Mouse (Mus musculus) MEL (cell line): ENCODE data around the gene Ccdc88b. TPM values are rescaled to one million over a fixed set of nuclear protein-coding genes. Genes with fewer than 3 reads are reported as not detected.

Source experiments
- DNase-seq: peaks from one replicate; pipeline ENCODE4 v3.0.0; 2011; ENCODE audit warnings: low read depth, low spot score
- H3K27ac ChIP-seq: 2 replicates; pipeline ENCODE4 v1.5.1; 2012; ENCODE audit warnings: low read depth, mild to moderate bottlenecking, control low read depth, low read length, moderate library complexity; ENCODE audit not compliant: control insufficient read depth
- H3K27me3 ChIP-seq, 2 experiments: fragments of 150-350 bp in 1 of 2; sonication (generic) in 1 of 2; 2 replicates each; pipeline ENCODE4 v1.6.1; 2012; ENCODE audit warnings: low read length in 2 of 2, mild to moderate bottlenecking in 2 of 2, improper control_type of control experiment in 1 of 2, moderate library complexity in 1 of 2; ENCODE audit not compliant: insufficient read depth in 2 of 2, control insufficient read depth in 1 of 2
- H3K36me3 ChIP-seq, 2 experiments: 2 replicates each; pipeline ENCODE4 v1.6.1; 2012 to 2014; ENCODE audit warnings: low read length in 2 of 2, improper control_type of control experiment in 1 of 2, inconsistent platforms in 1 of 2, mild to moderate bottlenecking in 1 of 2; ENCODE audit not compliant: insufficient read depth in 2 of 2, control insufficient read depth in 1 of 2
- H3K4me1 ChIP-seq, 2 experiments: fragments of 150-350 bp in 1 of 2; sonication (generic) in 1 of 2; 2 replicates each; pipeline ENCODE4 v1.6.1; 2012; ENCODE audit warnings: low read length in 2 of 2, improper control_type of control experiment in 1 of 2, mild to moderate bottlenecking in 1 of 2; ENCODE audit not compliant: insufficient read depth in 2 of 2, control insufficient read depth in 1 of 2
- H3K4me3 ChIP-seq, 2 experiments: fragments of 150-350 bp in 1 of 2; sonication (generic) in 1 of 2; 2 replicates each; pipeline ENCODE4 v1.5.1; 2012; ENCODE audit warnings: low read depth in 2 of 2, low read length in 2 of 2, mild to moderate bottlenecking in 2 of 2, moderate library complexity in 2 of 2, control low read depth in 1 of 2, improper control_type of control experiment in 1 of 2; ENCODE audit not compliant: control insufficient read depth in 1 of 2, insufficient read depth in 1 of 2
- H3K79me2 ChIP-seq: 2 replicates; pipeline ENCODE4 v1.6.1; 2012; ENCODE audit warnings: mild to moderate bottlenecking, low read length, moderate library complexity; ENCODE audit not compliant: control insufficient read depth, poor library complexity, insufficient read depth
- H3K9ac ChIP-seq: 2 replicates; pipeline ENCODE4 v1.6.1; 2012; ENCODE audit warnings: low read depth, mild to moderate bottlenecking, control low read depth, low read length, moderate library complexity; ENCODE audit not compliant: control insufficient read depth, poor library complexity, severe bottlenecking
- H3K9me3 ChIP-seq: fragments of 150-350 bp; sonication (generic); replicated peaks from 2 replicates; pipeline ENCODE4 v1.6.1; 2012; ENCODE audit warnings: mild to moderate bottlenecking, low read length, improper control_type of control experiment, moderate library complexity; ENCODE audit not compliant: insufficient read depth
- BHLHE40 ChIP-seq: IDR thresholded peaks from 2 replicates; pipeline ENCODE4 v1.6.1; 2012; ENCODE audit warnings: low read depth, mild to moderate bottlenecking, inconsistent platforms, low read length, improper control_type of control experiment, borderline replicate concordance
- CHD1 ChIP-seq: IDR thresholded peaks from 2 replicates; pipeline ENCODE4 v1.6.1; 2012; ENCODE audit warnings: low read depth, mild to moderate bottlenecking, inconsistent platforms, low read length, improper control_type of control experiment
- CHD2 ChIP-seq: IDR thresholded peaks from 2 replicates; pipeline ENCODE4 v1.6.1; 2011; ENCODE audit warnings: low read length, improper control_type of control experiment
- CTCF ChIP-seq, 3 experiments: IDR thresholded peaks in 2 of 3; conservative IDR thresholded peaks in 1 of 3; 2 replicates each; pipeline ENCODE4 v1.5.1; 2011 to 2012; ENCODE audit warnings: low read length in 3 of 3, low read depth in 2 of 3, mild to moderate bottlenecking in 2 of 3, improper control_type of control experiment in 1 of 3, inconsistent platforms in 1 of 3, mixed read lengths in 1 of 3, moderate library complexity in 1 of 3; ENCODE audit not compliant: control insufficient read depth in 1 of 3, insufficient read depth in 1 of 3, poor library complexity in 1 of 3, severe bottlenecking in 1 of 3
- E2F4 ChIP-seq: IDR thresholded peaks from 2 replicates; pipeline ENCODE4 v1.6.1; 2011; ENCODE audit warnings: low read depth, low read length, improper control_type of control experiment, borderline replicate concordance
- ELF1 ChIP-seq: IDR thresholded peaks from 2 replicates; pipeline ENCODE4 v1.6.1; 2014; ENCODE audit warnings: low read depth, mild to moderate bottlenecking, inconsistent platforms, low read length, improper control_type of control experiment, moderate library complexity
- EP300 ChIP-seq, 2 experiments: IDR thresholded peaks; 2 replicates each; pipeline ENCODE4 v1.6.1; 2011; ENCODE audit warnings: improper control_type of control experiment in 2 of 2, low read length in 2 of 2, low read depth in 1 of 2, mild to moderate bottlenecking in 1 of 2
- ETS1 ChIP-seq: IDR thresholded peaks from 2 replicates; pipeline ENCODE4 v1.6.1; 2012; ENCODE audit warnings: low read depth, mild to moderate bottlenecking, inconsistent platforms, low read length, improper control_type of control experiment, moderate library complexity
- GATA1 ChIP-seq: IDR thresholded peaks from 2 replicates; pipeline ENCODE4 v1.6.1; 2011; ENCODE audit warnings: low read depth, low read length, improper control_type of control experiment
- HCFC1 ChIP-seq: IDR thresholded peaks from 2 replicates; pipeline ENCODE4 v1.6.1; 2012; ENCODE audit warnings: low read depth, mild to moderate bottlenecking, inconsistent platforms, low read length, improper control_type of control experiment, moderate library complexity
- JUND ChIP-seq: IDR thresholded peaks from 2 replicates; pipeline ENCODE4 v1.6.1; 2011; ENCODE audit warnings: low read depth, mild to moderate bottlenecking, improper control_type of control experiment, low read length
- KAT2A ChIP-seq: conservative IDR thresholded peaks from 2 replicates; pipeline ENCODE4 v1.6.1; 2012; ENCODE audit warnings: low read depth, low read length, improper control_type of control experiment, inconsistent platforms
- MAFK ChIP-seq: IDR thresholded peaks from 2 replicates; pipeline ENCODE4 v1.6.1; 2011; ENCODE audit warnings: low read depth, mild to moderate bottlenecking, low read length, improper control_type of control experiment, borderline replicate concordance
- MAX ChIP-seq: IDR thresholded peaks from 2 replicates; pipeline ENCODE4 v1.6.1; 2011; ENCODE audit warnings: low read length, improper control_type of control experiment
- MAZ ChIP-seq: IDR thresholded peaks from 2 replicates; pipeline ENCODE4 v1.6.1; 2012; ENCODE audit warnings: low read depth, mild to moderate bottlenecking, inconsistent platforms, low read length, improper control_type of control experiment
- MEF2A ChIP-seq: IDR thresholded peaks from 2 replicates; pipeline ENCODE4 v1.6.1; 2014; ENCODE audit warnings: low read depth, mild to moderate bottlenecking, inconsistent platforms, low read length, improper control_type of control experiment; ENCODE audit not compliant: poor library complexity, insufficient replicate concordance, severe bottlenecking; ENCODE audit errors: extremely low read depth
- MXI1 ChIP-seq: IDR thresholded peaks from 2 replicates; pipeline ENCODE4 v1.6.1; 2011; ENCODE audit warnings: mild to moderate bottlenecking, low read depth, low read length, improper control_type of control experiment
- MYB ChIP-seq: IDR thresholded peaks from 2 replicates; pipeline ENCODE4 v1.6.1; 2011; ENCODE audit warnings: mild to moderate bottlenecking, low read depth, low read length, improper control_type of control experiment
- MYC ChIP-seq: IDR thresholded peaks from 2 replicates; pipeline ENCODE4 v1.6.1; 2011; ENCODE audit warnings: low read depth, mild to moderate bottlenecking, low read length, improper control_type of control experiment, moderate library complexity
- NELFE ChIP-seq: IDR thresholded peaks from 2 replicates; pipeline ENCODE4 v1.6.1; 2011; ENCODE audit warnings: low read depth, low read length, improper control_type of control experiment
- NRF1 ChIP-seq: IDR thresholded peaks from 2 replicates; pipeline ENCODE4 v1.6.1; 2014; ENCODE audit warnings: low read depth, mild to moderate bottlenecking, inconsistent platforms, low read length, improper control_type of control experiment, moderate library complexity; ENCODE audit not compliant: poor library complexity, insufficient read depth, severe bottlenecking
- POLR2AphosphoS2 ChIP-seq: IDR thresholded peaks from 2 replicates; pipeline ENCODE4 v1.6.1; 2011; ENCODE audit warnings: low read length, improper control_type of control experiment
- POLR2AphosphoS5 ChIP-seq: IDR thresholded peaks from 2 replicates; pipeline ENCODE4 v1.6.1; 2012; ENCODE audit warnings: low read depth, borderline replicate concordance, mild to moderate bottlenecking, inconsistent platforms, low read length, moderate library complexity, mixed read lengths
- RAD21 ChIP-seq: IDR thresholded peaks from 2 replicates; pipeline ENCODE4 v1.6.1; 2011; ENCODE audit warnings: mild to moderate bottlenecking, low read depth, low read length, improper control_type of control experiment
- RCOR1 ChIP-seq: IDR thresholded peaks from 2 replicates; pipeline ENCODE4 v1.6.1; 2012; ENCODE audit warnings: low read depth, mild to moderate bottlenecking, inconsistent platforms, low read length, improper control_type of control experiment
- SIN3A ChIP-seq: IDR thresholded peaks from 2 replicates; pipeline ENCODE4 v1.6.1; 2012; ENCODE audit warnings: low read length, improper control_type of control experiment, inconsistent platforms
- SMC3 ChIP-seq: IDR thresholded peaks from 2 replicates; pipeline ENCODE4 v1.6.1; 2011; ENCODE audit warnings: low read depth, low read length, improper control_type of control experiment
- TAL1 ChIP-seq: IDR thresholded peaks from 2 replicates; pipeline ENCODE4 v1.6.1; 2012; ENCODE audit warnings: mild to moderate bottlenecking, inconsistent platforms, low read length, moderate library complexity, mixed read lengths
- TBP ChIP-seq: IDR thresholded peaks from 2 replicates; pipeline ENCODE4 v1.8.0; 2011; ENCODE audit warnings: low read depth, low read length, improper control_type of control experiment
- TCF12 ChIP-seq: IDR thresholded peaks from 2 replicates; pipeline ENCODE4 v1.6.1; 2014; ENCODE audit warnings: low read depth, mild to moderate bottlenecking, inconsistent platforms, low read length, improper control_type of control experiment, moderate library complexity
- UBTF ChIP-seq: IDR thresholded peaks from 2 replicates; pipeline ENCODE4 v1.6.1; 2012; ENCODE audit warnings: low read depth, mild to moderate bottlenecking, inconsistent platforms, low read length, improper control_type of control experiment, moderate library complexity, borderline replicate concordance; ENCODE audit not compliant: insufficient read depth
- USF1 ChIP-seq: IDR thresholded peaks from 2 replicates; pipeline ENCODE4 v1.6.1; 2014; ENCODE audit warnings: low read depth, mild to moderate bottlenecking, inconsistent platforms, low read length, improper control_type of control experiment, moderate library complexity
- USF2 ChIP-seq, 2 experiments: IDR thresholded peaks; 2 replicates each; pipeline ENCODE4 v1.6.1; 2011 to 2012; ENCODE audit warnings: improper control_type of control experiment in 2 of 2, low read length in 2 of 2, borderline replicate concordance in 1 of 2, inconsistent platforms in 1 of 2, low read depth in 1 of 2, mild to moderate bottlenecking in 1 of 2; ENCODE audit not compliant: insufficient read depth in 1 of 2
- ZC3H11A ChIP-seq: IDR thresholded peaks from 2 replicates; pipeline ENCODE4 v1.6.1; 2012; ENCODE audit warnings: low read depth, mild to moderate bottlenecking, inconsistent platforms, low read length, improper control_type of control experiment
- ZKSCAN1 ChIP-seq: IDR thresholded peaks from 2 replicates; pipeline ENCODE4 v1.6.1; 2012; ENCODE audit warnings: low read depth, mild to moderate bottlenecking, inconsistent platforms, low read length, improper control_type of control experiment, moderate library complexity
- ZMIZ1 ChIP-seq: IDR thresholded peaks from 2 replicates; pipeline ENCODE4 v1.6.1; 2012; ENCODE audit warnings: low read depth, mild to moderate bottlenecking, inconsistent platforms, low read length, improper control_type of control experiment, moderate library complexity
- ZNF384 ChIP-seq: IDR thresholded peaks from 2 replicates; pipeline ENCODE4 v1.6.1; 2012; ENCODE audit warnings: low read depth, mild to moderate bottlenecking, inconsistent platforms, low read length, improper control_type of control experiment
- polyA plus RNA-seq, 2 experiments: library from polyadenylated mRNA; stranded (reverse) in 1 of 2; unstranded in 1 of 2; fragments of >175 nt in 1 of 2; fragments of >200 nt in 1 of 2; gene quantifications; 2 replicates each; pipeline versions ENCODE4 v1.2.1 to v1.2.4; 2012; ENCODE audit warnings: low replicate concordance in 2 of 2, low read depth in 1 of 2; ENCODE audit not compliant: insufficient read length in 2 of 2, insufficient read depth in 1 of 2, missing spikeins in 1 of 2
- total RNA-seq: library from RNA; depleted of rRNA; stranded (reverse); fragments of 300-350 nt; gene quantifications from 2 replicates; pipeline ENCODE4 v1.2.3, GENCODE M21; 2012; rRNA removed

The Ccdc88b gene
- total RNA-seq (32.4 and 38.7 TPM in 2 replicates), polyA plus RNA-seq (10 to 100 TPM in 1 of 2 experiments, not detected in 1; 59.8 TPM)

DNA sequence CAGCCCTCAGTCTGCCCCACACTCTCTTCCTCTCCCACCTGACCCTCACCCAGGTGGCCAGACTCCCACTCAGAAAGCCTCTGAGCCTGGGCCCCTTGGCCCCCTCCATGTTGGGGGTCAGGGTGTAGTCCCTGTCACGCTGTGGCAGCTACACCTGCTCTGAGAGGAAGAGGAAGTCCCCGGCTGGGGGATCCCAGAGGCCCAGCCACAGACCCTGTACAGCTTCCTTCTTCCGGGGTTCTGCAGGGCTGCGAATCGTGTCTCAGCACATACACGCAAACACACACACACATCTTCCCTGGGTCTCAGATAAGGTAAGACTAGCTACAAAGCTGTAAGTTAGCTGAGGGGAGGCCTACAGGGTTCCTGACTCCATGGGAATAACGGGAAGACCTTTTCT lies at the start of gene Ccdc88b:
Ccdc88b (minus strand) TSS at position 181 of the 400 bp plus-strand sequence.
- peaks cover 7 to 8% of the 10 kb centered on the region in 2 experiments; a peak in 3 of 4 replicates for H3K4me1 ChIP-seq
- peak; percentile 90 for DNase-seq
- peaks cover 9% of the 10 kb centered on the region for H3K79me2 ChIP-seq
- peak within 1 kb of the TSS; percentile 42 to 50 for H3K4me3 ChIP-seq
- peak within 1 kb of the TSS; percentile 58 for H3K27ac ChIP-seq
- H3K9me3 ChIP-seq: no peaks in the 10 kb centered on the region
- H3K27me3 ChIP-seq: no peaks in the 10 kb centered on the region
- peak within 1 kb of the TSS; percentile 58 for H3K9ac ChIP-seq
- H3K36me3 ChIP-seq: peaks cover 2 to 11% of the 10 kb centered on the region in 2 experiments; a peak in 2 of 4 replicates
- TF ChIP-seq EP300 (IDR thresholded peaks at IDR 0.05; ENCODE audit: low read depth in 1 of 2, low read length in 2 of 2): peak in 1 of 2 experiments; percentile 39; a peak in 2 of 4 replicates
- TF ChIP-seq CHD2: no peak
- TF ChIP-seq NRF1: no peak
- no peak for TF ChIP-seq SMC3
- peak; percentile 80 for TF ChIP-seq HCFC1
- TF ChIP-seq CTCF (IDR thresholded peaks at IDR 0.05 in 2 of 3, conservative IDR thresholded peaks at IDR 0.05 in 1 of 3; ENCODE audit: control insufficient read depth in 1 of 3, insufficient read depth in 1 of 3, low read depth in 2 of 3, low read length in 3 of 3, poor library complexity in 1 of 3, severe bottlenecking in 1 of 3): no peak
- no peak for TF ChIP-seq JUND
- TF ChIP-seq RAD21: no peak
- TF ChIP-seq TAL1: no peak
- peak; percentile 97 for TF ChIP-seq ELF1
- no peak for TF ChIP-seq KAT2A
- peak; percentile 91 for TF ChIP-seq SIN3A
- no peak for TF ChIP-seq POLR2AphosphoS5
- TF ChIP-seq ZNF384: no peak
- no peak for TF ChIP-seq ZKSCAN1
- TF ChIP-seq TCF12: peak; percentile 67
- TF ChIP-seq POLR2AphosphoS2: no peak; the same call in 1 of the 2 replicates
- no peak for TF ChIP-seq ZC3H11A
- TF ChIP-seq MYB: no peak
- TF ChIP-seq TBP: peak; percentile 75
- no peak for TF ChIP-seq MEF2A
- TF ChIP-seq GATA1: peak; percentile 47; the same call in 1 of the 2 replicates
- TF ChIP-seq MXI1: no peak; the same call in 1 of the 2 replicates
- TF ChIP-seq RCOR1: peak; percentile 28; the same call in 1 of the 2 replicates
- no peak for TF ChIP-seq BHLHE40
- TF ChIP-seq E2F4: no peak
- TF ChIP-seq UBTF: no peak
- peak; percentile 72 for TF ChIP-seq NELFE
- TF ChIP-seq MAZ: no peak
- no peak for TF ChIP-seq MYC
- peak; percentile 42; the same call in 1 of the 2 replicates for TF ChIP-seq ZMIZ1
- TF ChIP-seq USF1: no peak
- no peak for TF ChIP-seq USF2 (IDR thresholded peaks at IDR 0.05; ENCODE audit: borderline replicate concordance in 1 of 2, insufficient read depth in 1 of 2, low read depth in 1 of 2, low read length in 2 of 2)
- peak; percentile 81 for TF ChIP-seq MAX
- TF ChIP-seq CHD1: no peak
- peak; percentile 61; the same call in 1 of the 2 replicates for TF ChIP-seq ETS1
- no peak for TF ChIP-seq MAFK
